Mouse (Mus musculus) midbrain, embryonic 11.5 days (tissue): Measurements from ENCODE around the gene Per2. TPM values are rescaled to one million over a fixed set of nuclear protein-coding genes. Genes with fewer than 3 reads are reported as not detected.
"Not testable (repeated sequence)": the region's sequence is repeated elsewhere in the genome, so short reads cannot be mapped to it uniquely, and the experiment has no call there.

ENCODE experiments used
- ATAC-seq: fragments of 200-750 bp; cut with Nextera tagmentation; 2 replicates; pipeline ENCODE4 v1.8.0; 2017; ENCODE audit warnings: moderate TSS enrichment, moderate library complexity; ENCODE audit not compliant: low FRiP score
- DNase-seq: peaks from one replicate; pipeline ENCODE4 v3.0.0; 2015; ENCODE audit warnings: low spot score; ENCODE audit errors: missing footprints
- H3K27ac ChIP-seq: fragments of 300-500 bp; sonication (generic); 2 replicates; pipeline ENCODE4 v1.5.1; 2014; ENCODE audit warnings: low read depth, low read length
- H3K27me3 ChIP-seq: fragments of 300-500 bp; sonication (generic); 2 replicates; pipeline ENCODE4 v1.6.1; 2014; ENCODE audit warnings: mild to moderate bottlenecking, low read length, moderate library complexity, mixed read lengths; ENCODE audit not compliant: control insufficient read depth, insufficient read depth
- H3K36me3 ChIP-seq: fragments of 300-500 bp; sonication (generic); 2 replicates; pipeline ENCODE4 v1.6.1; 2014; ENCODE audit warnings: mild to moderate bottlenecking, low read length, moderate library complexity, mixed read lengths; ENCODE audit not compliant: control insufficient read depth, insufficient read depth
- H3K4me1 ChIP-seq: fragments of 300-500 bp; sonication (generic); 2 replicates; pipeline ENCODE4 v1.6.1; 2014; ENCODE audit warnings: low read length; ENCODE audit not compliant: control insufficient read depth, insufficient read depth
- H3K4me2 ChIP-seq: fragments of 300-500 bp; sonication (generic); 2 replicates; pipeline ENCODE4 v1.6.1; 2014; ENCODE audit warnings: mild to moderate bottlenecking, moderate library complexity
- H3K4me3 ChIP-seq: fragments of 300-500 bp; sonication (generic); 2 replicates; pipeline ENCODE4 v1.5.1; 2014; ENCODE audit warnings: low read depth, low read length
- H3K9ac ChIP-seq: fragments of 300-500 bp; sonication (generic); 2 replicates; pipeline ENCODE4 v1.6.1; 2014; ENCODE audit warnings: low read length
- H3K9me3 ChIP-seq: fragments of 300-500 bp; sonication (generic); 2 replicates; pipeline ENCODE4 v1.6.1; 2016; ENCODE audit warnings: low read length; ENCODE audit not compliant: control insufficient read depth
- WGBS: fragments of 180-500 bp; shearing (Covaris S2); extraction: QIAGEN DNeasy Blood & Tissue Kit; methylation state at CpG from one replicate; pipeline ENCODE4 v1.1.7; 2014; 5-methylcytosine and 5-hydroxymethylcytosine counted together
- polyA plus RNA-seq: library from polyadenylated mRNA; unstranded; fragments of >200 nt; fragmentation: Nextera tagmentation; extraction: Ambion mirVana; gene quantifications from 2 replicates; pipeline ENCODE4 v1.2.1, GENCODE M21; 2014

The Per2 gene
- polyA plus RNA-seq, 1 experiment from 2014 or later, result 1.5 TPM

DNA sequence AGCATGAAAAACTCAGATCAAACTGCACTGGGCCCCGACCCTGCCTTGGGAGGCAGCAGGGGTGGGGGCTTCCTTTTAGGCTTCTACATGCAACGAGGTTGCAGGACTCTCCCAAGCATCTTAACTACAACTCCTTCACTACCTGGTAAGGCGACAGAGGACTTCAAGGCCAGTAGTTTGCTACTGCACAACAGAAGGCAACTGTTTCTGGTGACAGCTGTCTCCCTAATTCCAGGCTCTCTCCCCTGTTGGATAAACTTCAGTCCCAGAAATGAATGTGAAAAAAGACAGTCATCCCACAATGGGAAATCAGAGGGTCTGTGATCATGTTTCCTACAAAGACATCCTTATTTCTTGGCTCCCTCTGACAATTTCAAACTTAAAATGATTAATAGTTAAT, 26.3 kb upstream of the Per2 start:
- Histone ChIP-seq H3K36me3 (no peaks in the 10 kb centered on the region), H3K9ac (no peak overlapping the region), H3K9me3 (no peaks in the 10 kb centered on the region), H3K4me2 (no peak overlapping the region), H3K4me1 (no peaks in the 10 kb centered on the region), H3K27me3 (no peaks in the 10 kb centered on the region), H3K27ac (no peak overlapping the region), H3K4me3 (no peak overlapping the region)
- ATAC-seq (no peak), DNase-seq (no peak)
- WGBS, result 69% methylated on average over 3 of the region's 3 CpGs

GRCm38 (mm10) chr1:91484011-91484346, 24.9 kb upstream of the Per2 start:
- Histone ChIP-seq H3K4me1 (no peaks in the 10 kb centered on the region), H3K27ac (no peak overlapping the region), H3K4me2 (no peak overlapping the region), H3K9me3 (no peaks in the 10 kb centered on the region; the same call in 1 of the 2 replicates), H3K4me3 (no peak overlapping the region), H3K36me3 (no peaks in the 10 kb centered on the region), H3K27me3 (no peaks in the 10 kb centered on the region), H3K9ac (no peak overlapping the region)
- 85% methylated on average over 5 of the region's 5 CpGs for WGBS
- DNase-seq, result no peak
- ATAC-seq, result no peak

- Histone ChIP-seq H3K36me3 (no peaks in the 10 kb centered on the region), H3K9me3 (no peaks in the 10 kb centered on the region; the same call in 1 of the 2 replicates), H3K4me2 (no peak overlapping the region), H3K4me1 (no peaks in the 10 kb centered on the region), H3K4me3 (no peak overlapping the region), H3K27ac (no peak overlapping the region), H3K27me3 (no peaks in the 10 kb centered on the region), H3K9ac (no peak overlapping the region)
- 50% methylated on average over 10 of the region's 10 CpGs for WGBS
- peak; percentile 76; the same call in 1 of the 2 replicates for ATAC-seq
- DNase-seq, result peak; percentile 93
These were observed 24.3 kb upstream of the Per2 start for GRCm38 (mm10) chr1:91483304-91484010.

DNA sequence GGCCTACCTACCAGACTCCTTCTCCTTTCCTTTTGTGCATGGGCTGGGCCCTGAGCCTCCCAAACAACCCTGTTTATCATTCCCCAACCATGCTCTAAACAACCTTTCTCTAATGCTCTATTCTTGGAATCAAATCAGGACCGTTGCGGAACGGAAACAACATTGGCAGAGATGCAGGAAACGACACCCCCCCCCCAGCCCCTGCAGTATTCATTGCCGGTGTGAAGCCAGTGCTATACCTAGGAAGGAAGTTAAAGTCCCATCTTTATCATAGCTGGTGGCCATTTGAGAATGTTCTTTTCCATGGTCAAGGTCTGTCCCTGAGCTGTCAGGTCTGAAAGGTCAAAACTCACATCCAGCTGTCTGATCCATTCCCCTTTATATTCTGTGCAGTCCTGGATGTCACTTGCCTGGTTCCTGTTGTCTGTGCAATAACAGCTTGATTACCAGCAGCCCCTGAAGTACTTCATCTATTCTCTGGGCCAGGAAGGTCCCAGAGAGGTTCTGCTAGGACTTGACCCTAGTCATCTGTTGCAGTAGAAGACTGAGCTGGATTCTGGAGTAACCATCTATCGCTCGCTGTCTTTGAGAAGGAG, 23.6 kb upstream of the Per2 start:
- H3K9ac ChIP-seq, result no peak overlapping the region
- H3K9me3 ChIP-seq, result no peaks in the 10 kb centered on the region; the same call in 1 of the 2 replicates
- no peaks in the 10 kb centered on the region for H3K4me1 ChIP-seq
- no peak overlapping the region for H3K4me3 ChIP-seq
- DNase-seq, result no peak
- 89% methylated on average over 7 of the region's 7 CpGs for WGBS
- H3K36me3 ChIP-seq, result no peaks in the 10 kb centered on the region
- H3K4me2 ChIP-seq, result no peak overlapping the region
- H3K27me3 ChIP-seq, result no peaks in the 10 kb centered on the region
- ATAC-seq, result no peak
- H3K27ac ChIP-seq, result no peak overlapping the region

DNA sequence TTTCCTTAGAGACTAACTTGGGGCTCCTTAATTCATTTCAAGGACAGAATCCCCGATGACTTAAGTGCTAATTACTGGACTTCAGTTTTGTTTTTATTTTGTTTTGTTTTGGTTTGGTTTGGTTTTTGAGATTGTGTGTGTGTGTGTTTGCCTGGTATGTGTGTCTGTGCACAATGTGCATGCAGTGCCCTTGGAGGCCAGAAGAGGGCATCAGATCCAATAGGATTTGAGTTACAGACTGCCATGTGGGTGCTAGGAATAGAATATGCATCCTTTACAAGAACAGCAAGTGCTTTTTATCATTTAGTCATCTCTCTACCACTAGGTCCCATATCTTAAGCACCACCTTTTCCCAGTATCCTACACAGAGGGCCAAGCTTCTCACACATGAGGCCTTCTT, 19.8 kb upstream of the Per2 start:
- DNase-seq (no peak), ATAC-seq (no peak)
- no peak overlapping the region for H3K4me2 ChIP-seq
- H3K9me3 ChIP-seq, result no peaks in the 10 kb centered on the region; the same call in 1 of the 2 replicates
- WGBS, result 90% methylated on average over 1 of the region's 1 CpGs
- no peaks in the 10 kb centered on the region for H3K27me3 ChIP-seq
- no peak overlapping the region for H3K9ac ChIP-seq
- no peak overlapping the region for H3K4me3 ChIP-seq
- no peaks in the 10 kb centered on the region for H3K36me3 ChIP-seq
- H3K4me1 ChIP-seq, result no peaks in the 10 kb centered on the region
- no peak overlapping the region for H3K27ac ChIP-seq

DNA sequence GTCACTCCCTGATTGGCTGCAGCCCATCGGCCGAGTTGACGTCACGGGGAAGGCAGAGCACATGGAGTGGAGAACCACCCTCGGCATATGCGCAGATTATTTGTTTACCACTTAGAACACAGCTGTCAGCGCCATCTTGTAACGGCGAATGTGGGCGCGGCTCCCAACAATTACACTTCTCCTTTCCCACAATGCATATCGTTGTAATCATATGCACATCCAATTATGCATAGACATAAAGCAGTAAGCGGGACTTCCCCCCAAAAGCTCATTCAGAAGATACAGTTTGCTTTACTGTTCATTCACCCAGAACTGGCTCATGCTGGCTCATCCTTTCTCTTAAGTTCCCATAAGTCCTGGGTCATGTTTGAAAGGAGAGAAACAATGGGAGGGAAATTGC, 19.0 kb upstream of the Per2 start:
- 89% methylated on average over 9 of the region's 13 CpGs for WGBS
- H3K27me3 ChIP-seq, H3K36me3 ChIP-seq, H3K4me2 ChIP-seq, H3K4me3 ChIP-seq, DNase-seq, H3K4me1 ChIP-seq, H3K27ac ChIP-seq, H3K9ac ChIP-seq, H3K9me3 ChIP-seq, ATAC-seq: not testable (repeated sequence)

DNA sequence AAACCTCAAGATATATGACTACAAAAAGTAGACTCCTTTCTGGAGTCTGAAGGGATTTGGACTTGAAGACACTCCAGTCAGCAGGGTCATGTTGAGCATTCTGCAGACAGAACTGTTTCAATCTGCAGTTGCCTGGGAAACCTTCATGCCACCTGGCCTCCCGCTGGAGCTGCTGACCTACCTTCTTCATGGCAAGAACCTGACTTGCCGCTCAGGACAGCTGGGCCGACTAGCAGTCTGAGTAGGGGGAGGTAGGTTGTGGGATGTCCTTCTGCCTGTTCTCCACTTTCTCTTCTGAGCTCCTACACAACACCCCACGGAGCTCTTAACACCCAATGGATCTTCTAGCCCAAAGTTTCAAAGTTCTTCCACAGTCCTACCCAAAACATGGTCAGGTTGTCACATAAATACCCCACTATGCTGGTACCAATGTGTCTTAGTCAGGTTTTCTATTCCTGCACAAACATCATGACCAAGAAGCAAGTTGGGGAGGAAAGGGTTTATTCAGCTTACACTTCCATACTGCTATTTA, 10.8 kb upstream of the Per2 start:
- H3K36me3 ChIP-seq, result no peaks in the 10 kb centered on the region
- H3K27me3 ChIP-seq, result no peaks in the 10 kb centered on the region
- no peaks in the 10 kb centered on the region for H3K4me1 ChIP-seq
- H3K9ac ChIP-seq, result no peak overlapping the region
- H3K4me2 ChIP-seq, result no peak overlapping the region
- no peak overlapping the region for H3K27ac ChIP-seq
- no peaks in the 10 kb centered on the region for H3K9me3 ChIP-seq
- no peak overlapping the region for H3K4me3 ChIP-seq
- no peak for ATAC-seq
- no peak for DNase-seq
- WGBS, result 87% methylated on average over 4 of the region's 4 CpGs

DNA sequence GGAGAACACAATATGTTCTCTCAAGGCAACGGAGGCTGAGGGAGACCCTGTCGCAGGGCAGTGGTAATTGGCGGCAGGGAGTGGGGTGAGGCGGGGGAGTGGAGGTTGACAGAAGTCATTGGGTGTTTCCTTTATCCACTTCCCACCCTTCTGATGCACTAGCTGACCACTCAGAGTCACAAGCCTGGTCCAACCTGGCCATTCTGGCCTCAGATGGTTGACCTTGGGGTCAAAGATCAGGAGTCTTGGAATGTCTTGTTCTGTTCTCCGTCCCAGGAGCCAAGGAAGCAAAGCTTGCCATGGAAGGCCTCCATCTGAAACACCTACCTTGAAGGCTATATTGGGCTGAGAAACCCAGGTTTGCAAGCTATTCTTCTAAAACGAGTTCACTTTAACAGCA, 7.1 kb upstream of the Per2 start:
- Histone ChIP-seq H3K36me3 (no peaks in the 10 kb centered on the region), H3K9ac (no peak overlapping the region), H3K27me3 (no peaks in the 10 kb centered on the region), H3K4me1 (no peaks in the 10 kb centered on the region), H3K27ac (no peak overlapping the region), H3K4me3 (no peak overlapping the region), H3K9me3 (no peaks in the 10 kb centered on the region), H3K4me2 (no peak overlapping the region)
- DNase-seq (no peak), ATAC-seq (no peak)
- WGBS, result 84% methylated on average over 6 of the region's 6 CpGs

DNA sequence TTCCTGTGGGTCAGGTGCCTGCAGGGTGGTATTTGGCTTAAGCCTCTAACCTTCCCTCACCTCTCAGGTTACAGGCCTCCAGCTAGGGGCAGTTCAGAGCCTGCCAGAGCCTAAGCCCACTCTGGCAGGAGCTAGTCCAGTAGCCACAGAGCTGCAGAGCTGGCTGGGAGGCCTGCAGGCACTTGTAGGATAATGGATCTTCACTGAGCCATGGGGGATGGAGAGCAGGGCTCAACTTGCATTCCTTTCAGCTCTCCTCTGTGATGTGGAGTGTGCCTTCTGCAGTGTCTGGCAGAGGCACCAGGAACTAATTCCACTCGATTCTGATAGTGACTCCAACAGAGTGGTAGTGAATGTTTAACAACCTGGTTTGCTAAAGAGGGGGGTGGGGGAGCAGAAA, 6.1 kb upstream of the Per2 start:
- ATAC-seq (no peak), DNase-seq (no peak)
- Histone ChIP-seq H3K27ac (no peak overlapping the region), H3K9me3 (no peaks in the 10 kb centered on the region), H3K27me3 (peaks cover 3% of the 10 kb centered on the region; the same call in 1 of the 2 replicates), H3K4me1 (no peaks in the 10 kb centered on the region), H3K9ac (no peak overlapping the region), H3K4me2 (no peak overlapping the region), H3K36me3 (no peaks in the 10 kb centered on the region), H3K4me3 (no peak overlapping the region)
- WGBS, result 14% methylated on average over 1 of the region's 1 CpGs
